Mouse (Mus musculus) neural tube, embryonic 12.5 days (tissue): Measurements from ENCODE around the gene Ralgapb. TPM values are rescaled to one million over a fixed set of nuclear protein-coding genes. Genes with fewer than 3 reads are reported as not detected.

ENCODE experiments used
- ATAC-seq: fragments of 200-750 bp; cut with Nextera tagmentation; 2 replicates; pipeline ENCODE4 v1.8.0; 2017; ENCODE audit warnings: low read depth, mild to moderate bottlenecking, moderate TSS enrichment, moderate library complexity; ENCODE audit not compliant: low FRiP score
- H3K27ac ChIP-seq: fragments of 300-500 bp; sonication (generic); 2 replicates; pipeline ENCODE4 v1.5.1; 2016
- H3K27me3 ChIP-seq: fragments of 300-500 bp; sonication (generic); replicated peaks from 2 replicates; pipeline ENCODE4 v1.6.1; 2016; ENCODE audit warnings: mild to moderate bottlenecking
- H3K36me3 ChIP-seq: fragments of 300-500 bp; sonication (generic); 2 replicates; pipeline ENCODE4 v1.6.1; 2016; ENCODE audit warnings: mild to moderate bottlenecking
- H3K4me1 ChIP-seq: fragments of 300-500 bp; sonication (generic); 2 replicates; pipeline ENCODE4 v1.6.1; 2016
- H3K4me2 ChIP-seq: fragments of 300-500 bp; sonication (generic); replicated peaks from 2 replicates; pipeline ENCODE4 v1.6.1; 2016; ENCODE audit warnings: mild to moderate bottlenecking
- H3K4me3 ChIP-seq: fragments of 300-500 bp; sonication (generic); 2 replicates; pipeline ENCODE4 v1.5.1; 2016
- H3K9ac ChIP-seq: fragments of 300-500 bp; sonication (generic); 2 replicates; pipeline ENCODE4 v1.6.1; 2016; ENCODE audit warnings: mild to moderate bottlenecking
- H3K9me3 ChIP-seq: fragments of 300-500 bp; sonication (generic); 2 replicates; pipeline ENCODE4 v1.6.1; 2016; ENCODE audit warnings: mild to moderate bottlenecking
- WGBS: fragments of 180-500 bp; shearing (Covaris S2); methylation state at CpG from one replicate; pipeline ENCODE4 v1.1.7; 2016; 5-methylcytosine and 5-hydroxymethylcytosine counted together
- polyA plus RNA-seq: library from polyadenylated mRNA; unstranded; fragments of >200 nt; fragmentation: Nextera tagmentation; extraction: Ambion mirVana; gene quantifications from 2 replicates; pipeline ENCODE4 v1.2.1, GENCODE M21; 2016

Ralgapb gene
- polyA plus RNA-seq, 1 experiment from 2014 or later, result 25.2 TPM

- Histone ChIP-seq H3K27me3 (no peaks in the 10 kb centered on the region), H3K4me1 (no peaks in the 10 kb centered on the region), H3K9me3 (no peaks in the 10 kb centered on the region), H3K4me2 (no peak overlapping the region), H3K4me3 (no peak overlapping the region), H3K36me3 (no peaks in the 10 kb centered on the region), H3K27ac (no peak overlapping the region), H3K9ac (no peak overlapping the region)
- no peak for ATAC-seq
- WGBS, result 80% methylated on average over 16 of the region's 16 CpGs
These were observed 114.6 kb downstream of the Ralgapb start for GRCm38 (mm10) chr2:158524129-158524860.

GRCm38 (mm10) chr2:158534090-158534489 is 124.4 kb downstream of the Ralgapb start:
- peak; percentile 63 for ATAC-seq
- H3K36me3 ChIP-seq, result no peaks in the 10 kb centered on the region
- H3K4me3 ChIP-seq, result no peak overlapping the region

GRCm38 (mm10) chr2:158534559-158534958 is 124.9 kb downstream of the Ralgapb start:
- Histone ChIP-seq H3K4me3 (no peak overlapping the region), H3K27ac (no peak overlapping the region), H3K4me2 (no peak overlapping the region), H3K27me3 (no peaks in the 10 kb centered on the region), H3K4me1 (no peaks in the 10 kb centered on the region; the same call in 1 of the 2 replicates), H3K9me3 (0 out of 2 replicates have a peak, but pooled peaks cover 3% of the 10 kb centered on the region), H3K9ac (no peak overlapping the region), H3K36me3 (no peaks in the 10 kb centered on the region)
- 79% methylated on average over 8 of the region's 8 CpGs for WGBS
- peak; percentile 33; the same call in 1 of the 2 replicates for ATAC-seq

More at GRCm38 (mm10) chr2:158534090-158534489, 124.4 kb downstream of the Ralgapb start:
- no peak overlapping the region for H3K9ac ChIP-seq
- H3K4me1 ChIP-seq, result no peaks in the 10 kb centered on the region
- no peaks in the 10 kb centered on the region for H3K27me3 ChIP-seq
- 0 out of 2 replicates have a peak, but pooled peaks cover 3% of the 10 kb centered on the region for H3K9me3 ChIP-seq
- H3K27ac ChIP-seq, result no peak overlapping the region
- H3K4me2 ChIP-seq, result no peak overlapping the region
- WGBS, result 9% methylated on average over 4 of the region's 4 CpGs

GRCm38 (mm10) chr2:158539433-158540305 is 130.0 kb downstream of the Ralgapb start:
- WGBS, result 51% methylated on average over 24 of the region's 24 CpGs
- H3K4me2 ChIP-seq, result peak overlapping the region; percentile 49
- 0 out of 2 replicates have a peak, but pooled peaks have one; percentile 41 for ATAC-seq
- no peak overlapping the region for H3K27ac ChIP-seq
- H3K4me1 ChIP-seq, result no peaks in the 10 kb centered on the region; the same call in 1 of the 2 replicates
- H3K36me3 ChIP-seq, result no peaks in the 10 kb centered on the region
- 0 out of 2 replicates have a peak overlapping the region, but pooled peaks have one; percentile 1 for H3K4me3 ChIP-seq
- H3K9me3 ChIP-seq, result no peaks in the 10 kb centered on the region
- no peaks in the 10 kb centered on the region for H3K27me3 ChIP-seq
- H3K9ac ChIP-seq, result no peak overlapping the region

- Histone ChIP-seq H3K4me1 (no peaks in the 10 kb centered on the region; the same call in 1 of the 2 replicates), H3K36me3 (no peaks in the 10 kb centered on the region), H3K27me3 (no peaks in the 10 kb centered on the region), H3K9me3 (no peaks in the 10 kb centered on the region), H3K9ac (no peak overlapping the region), H3K27ac (no peak overlapping the region), H3K4me3 (no peak overlapping the region), H3K4me2 (no peak overlapping the region)
- ATAC-seq, result no peak
- WGBS, result 52% methylated on average over 4 of the region's 4 CpGs
These were observed 131.6 kb downstream of the Ralgapb start for GRCm38 (mm10) chr2:158541286-158541685.

GRCm38 (mm10) chr2:158545266-158545665 is 135.6 kb downstream of the Ralgapb start:
- Histone ChIP-seq H3K4me3 (no peak overlapping the region), H3K27ac (no peak overlapping the region), H3K36me3 (no peaks in the 10 kb centered on the region), H3K27me3 (peaks cover 7% of the 10 kb centered on the region; the same call in 1 of the 2 replicates), H3K9me3 (no peaks in the 10 kb centered on the region), H3K4me2 (no peak overlapping the region), H3K9ac (no peak overlapping the region), H3K4me1 (0 out of 2 replicates have a peak, but pooled peaks cover 5% of the 10 kb centered on the region)
- 62% methylated on average over 2 of the region's 2 CpGs for WGBS
- no peak for ATAC-seq

GRCm38 (mm10) chr2:158546751-158547150 is 137.1 kb downstream of the Ralgapb start:
- Histone ChIP-seq H3K4me2 (peak overlapping the region; percentile 39), H3K9me3 (no peaks in the 10 kb centered on the region), H3K4me3 (no peak overlapping the region), H3K9ac (peak overlapping the region; percentile 22; the same call in 1 of the 2 replicates), H3K36me3 (no peaks in the 10 kb centered on the region), H3K4me1 (0 out of 2 replicates have a peak, but pooled peaks cover 5% of the 10 kb centered on the region), H3K27ac (no peak overlapping the region), H3K27me3 (peaks cover 20% of the 10 kb centered on the region)
- ATAC-seq, result peak; percentile 65
- 3% methylated on average over 17 of the region's 17 CpGs for WGBS

Other genes with a start within 250 kb of the Ralgapb start
- 5.0 and 5.1 TPM in 2 replicates for gene D630003M21Rik, start 180.6 kb upstream of the Ralgapb start, polyA plus RNA-seq
- gene Bpi, start 151.8 kb upstream of the Ralgapb start, polyA plus RNA-seq, result not detected in 2 replicates
- 2.5 and 2.6 TPM in 2 replicates for gene Lbp, start 103.4 kb upstream of the Ralgapb start, polyA plus RNA-seq
- 204 and 207 TPM in 2 replicates for gene Snhg11, start 34.2 kb upstream of the Ralgapb start, polyA plus RNA-seq
- not detected in 2 replicates for gene Adig, start 92.8 kb downstream of the Ralgapb start, polyA plus RNA-seq
- gene Arhgap40, start 102.9 kb downstream of the Ralgapb start, polyA plus RNA-seq, result 0.25 and 0.52 TPM in 2 replicates
- gene Slc32a1, start 200.9 kb downstream of the Ralgapb start, polyA plus RNA-seq, result 3.5 and 4.4 TPM in 2 replicates
- 20.3 and 20.5 TPM in 2 replicates for gene Actr5, start 215.0 kb downstream of the Ralgapb start, polyA plus RNA-seq